Mouse (Mus musculus) adrenal gland, postnatal 36 days (tissue): ENCODE data around the gene Adgrl3. TPM values are rescaled to one million over a fixed set of nuclear protein-coding genes. Genes with fewer than 3 reads are reported as not detected.

Source experiments
- DNase-seq, 2 experiments: peaks; one replicate each; pipeline ENCODE4 v3.0.0; 2021; ENCODE audit warnings: mixed read lengths in 1 of 2
- total RNA-seq, 2 experiments: library from RNA; stranded (reverse); gene quantifications; 2 replicates each; pipeline ENCODE4 v1.2.3; 2021

Gene Adgrl3
- total RNA-seq, 2 experiments from 2014 or later: 3.9 to 4.2 TPM

GRCm38 (mm10) chr5:81076377-81076776 lies 56.4 kb downstream of the Adgrl3 start:
- no peak for DNase-seq

- no peak for DNase-seq
These were observed 57.1 kb downstream of the Adgrl3 start for GRCm38 (mm10) chr5:81077031-81077430.

- no peak for DNase-seq
These were observed 58.1 kb downstream of the Adgrl3 start for GRCm38 (mm10) chr5:81077990-81078389.

- DNase-seq: no peak
These were observed 63.9 kb downstream of the Adgrl3 start for GRCm38 (mm10) chr5:81083698-81084360.

GRCm38 (mm10) chr5:81085152-81085551 lies 65.2 kb downstream of the Adgrl3 start:
- DNase-seq: no peak

- DNase-seq: no peak
These were observed 68.7 kb downstream of the Adgrl3 start for GRCm38 (mm10) chr5:81088667-81089066.

GRCm38 (mm10) chr5:81094618-81095017 lies 74.7 kb downstream of the Adgrl3 start:
- no peak for DNase-seq

- no peak for DNase-seq
These were observed 77.2 kb downstream of the Adgrl3 start for GRCm38 (mm10) chr5:81097131-81097530.

GRCm38 (mm10) chr5:81107431-81107830 lies 87.5 kb downstream of the Adgrl3 start:
- DNase-seq: no peak

GRCm38 (mm10) chr5:81124483-81124882 lies 104.5 kb downstream of the Adgrl3 start:
- no peak for DNase-seq

- no peak for DNase-seq
These were observed 107.7 kb downstream of the Adgrl3 start for GRCm38 (mm10) chr5:81127639-81128038.

GRCm38 (mm10) chr5:81136394-81136793 lies 116.5 kb downstream of the Adgrl3 start:
- no peak for DNase-seq

- DNase-seq: no peak
These were observed 135.9 kb downstream of the Adgrl3 start for GRCm38 (mm10) chr5:81155791-81156190.

- no peak for DNase-seq
These were observed 136.3 kb downstream of the Adgrl3 start for GRCm38 (mm10) chr5:81156281-81156680.

GRCm38 (mm10) chr5:81156796-81157195 lies 136.9 kb downstream of the Adgrl3 start:
- DNase-seq: no peak

GRCm38 (mm10) chr5:81159013-81159412 lies 139.1 kb downstream of the Adgrl3 start:
- no peak for DNase-seq

- DNase-seq: no peak
These were observed 140.5 kb downstream of the Adgrl3 start for GRCm38 (mm10) chr5:81160431-81160830.

GRCm38 (mm10) chr5:81188871-81189485 lies 169.0 kb downstream of the Adgrl3 start:
- no peak for DNase-seq

- DNase-seq: no peak
These were observed 180.4 kb downstream of the Adgrl3 start for GRCm38 (mm10) chr5:81200354-81200753.

- no peak for DNase-seq
These were observed 181.9 kb downstream of the Adgrl3 start for GRCm38 (mm10) chr5:81201885-81202284.

GRCm38 (mm10) chr5:81218500-81219057 lies 198.6 kb downstream of the Adgrl3 start:
- DNase-seq: no peak

GRCm38 (mm10) chr5:81224465-81224864 lies 204.5 kb downstream of the Adgrl3 start:
- no peak for DNase-seq

GRCm38 (mm10) chr5:81225486-81225885 lies 205.5 kb downstream of the Adgrl3 start:
- no peak for DNase-seq

- DNase-seq: no peak
These were observed 207.3 kb downstream of the Adgrl3 start for GRCm38 (mm10) chr5:81227256-81227655.
